8 mouse cellular contexts compared by ENCODE assay signal in genomic region chr10:128457676-128458075, GRCm38 (mm10). TPM values are rescaled to one million over a fixed set of nuclear protein-coding genes. Genes with fewer than 3 reads are reported as not detected.
DNase-seq lines count a peak whose midpoint lies in the region; ATAC-seq and TF ChIP-seq lines count a peak whose summit lies in the region.

No protein-coding gene starts in this region.

- ATAC-seq in erythroblast, adult 5-6 weeks (replicated peaks; ENCODE audit: low FRiP score, poor library complexity, severe bottlenecking) = no peak
- ATAC-seq in intestine, embryonic 15.5 days = no peak
- no peak for ATAC-seq in intestine, embryonic 16.5 days

- no peaks in the 10 kb centered on the region for H3K9me3 ChIP-seq in erythroblast, embryonic 14.5 days (ENCODE audit: control insufficient read depth, low read length)
- no peaks in the 10 kb centered on the region for H3K9me3 ChIP-seq in intestine, embryonic 15.5 days
- H3K9me3 ChIP-seq in intestine, embryonic 16.5 days (ENCODE audit: control insufficient read depth, low read length) = no peaks in the 10 kb centered on the region
- no peaks in the 10 kb centered on the region for H3K9me3 ChIP-seq in CH12.LX (replicated peaks; ENCODE audit: low read length)

- no peak overlapping the region for H3K27ac ChIP-seq in intestine, embryonic 15.5 days
- H3K27ac ChIP-seq in intestine, embryonic 16.5 days (ENCODE audit: low read length) = no peak overlapping the region
- no peak overlapping the region for H3K27ac ChIP-seq in CH12.LX (ENCODE audit: insufficient read depth, low read depth)

- dilution Hi-C loops in CH12.LX (cut with MboI; ENCODE audit: extremely low pct_ligation_motif_present, extremely low pct_unique_long_range_greater_than_20kb, low sequenced_read_pairs) = no loop called here

- no peak overlapping the region for H3K9ac ChIP-seq in intestine, embryonic 15.5 days
- H3K9ac ChIP-seq in intestine, embryonic 16.5 days (ENCODE audit: low read depth, low read length) = no peak overlapping the region
- no peak overlapping the region for H3K9ac ChIP-seq in CH12.LX (ENCODE audit: insufficient read depth, low read depth)

- 86% methylated on average over 6 of the region's 6 CpGs for WGBS in intestine, embryonic 15.5 days
- 85% methylated on average over 6 of the region's 6 CpGs for WGBS in intestine, embryonic 16.5 days

- TF ChIP-seq EP300 in CH12.LX (IDR thresholded peaks at IDR 0.05; ENCODE audit: low read length) = no peak

- no peak for DNase-seq in CH12.LX (ENCODE audit: extremely low read depth)
- peak; percentile 30 to 38 for DNase-seq in kidney, postnatal 36 days
- no peak for DNase-seq in ovary, postnatal 36 days (ENCODE audit: low spot score)
- DNase-seq in left cerebral cortex, adult 18-20 months (ENCODE audit: low spot score in 2 of 2) = no peak

- in situ Hi-C loops in CH12.LX (cut with MboI; ENCODE audit: low pct_ligation_motif_present, low pct_unique_long_range_greater_than_20kb, low sequenced_read_pairs) = no loop called here

- H3K4me1 ChIP-seq in erythroblast, embryonic 14.5 days (ENCODE audit: control insufficient read depth) = peaks cover 48% of the 10 kb centered on the region
- H3K4me1 ChIP-seq in intestine, embryonic 15.5 days (replicated peaks) = peaks cover 12% of the 10 kb centered on the region; the same call in 1 of the 2 replicates
- peaks cover 12% of the 10 kb centered on the region; the same call in 1 of the 2 replicates for H3K4me1 ChIP-seq in intestine, embryonic 16.5 days (ENCODE audit: control insufficient read depth, insufficient read depth, low read length)
- H3K4me1 ChIP-seq in CH12.LX (ENCODE audit: control insufficient read depth in 1 of 2, insufficient read depth in 2 of 2) = peaks cover 6 to 28% of the 10 kb centered on the region in 2 experiments

- H3K4me2 ChIP-seq in intestine, embryonic 15.5 days (replicated peaks) = 0 out of 2 replicates have a peak overlapping the region, but pooled peaks have one; percentile 57
- H3K4me2 ChIP-seq in intestine, embryonic 16.5 days (ENCODE audit: low read depth, low read length) = no peak overlapping the region
- 0 out of 2 replicates have a peak overlapping the region, but pooled peaks have one; percentile 13 for H3K4me2 ChIP-seq in CH12.LX (ENCODE audit: insufficient read depth, low read depth, poor library complexity, severe bottlenecking)

- H3K27me3 ChIP-seq in erythroblast, embryonic 14.5 days (ENCODE audit: control insufficient read depth) = no peaks in the 10 kb centered on the region
- H3K27me3 ChIP-seq in intestine, embryonic 15.5 days (replicated peaks) = no peaks in the 10 kb centered on the region
- no peaks in the 10 kb centered on the region for H3K27me3 ChIP-seq in intestine, embryonic 16.5 days (replicated peaks; ENCODE audit: control insufficient read depth, insufficient read depth, low read length)
- no peaks in the 10 kb centered on the region for H3K27me3 ChIP-seq in CH12.LX (replicated peaks)

- peaks cover 25% of the 10 kb centered on the region for H3K36me3 ChIP-seq in erythroblast, embryonic 14.5 days (ENCODE audit: control insufficient read depth)
- peaks cover 4% of the 10 kb centered on the region for H3K36me3 ChIP-seq in intestine, embryonic 15.5 days
- peaks cover 4% of the 10 kb centered on the region; the same call in 1 of the 2 replicates for H3K36me3 ChIP-seq in intestine, embryonic 16.5 days (ENCODE audit: control insufficient read depth, insufficient read depth, low read length)
- H3K36me3 ChIP-seq in CH12.LX (replicated peaks in 1 of 2; ENCODE audit: control insufficient read depth in 1 of 2, insufficient read depth in 1 of 2, low read length in 1 of 2) = peaks cover 6 to 19% of the 10 kb centered on the region in 2 experiments

- H3K4me3 ChIP-seq in erythroblast, embryonic 14.5 days (replicated peaks) = peak overlapping the region; percentile 89
- peak overlapping the region; percentile 91; the same call in 1 of the 2 replicates for H3K4me3 ChIP-seq in intestine, embryonic 15.5 days (replicated peaks)
- no peak overlapping the region for H3K4me3 ChIP-seq in intestine, embryonic 16.5 days (ENCODE audit: low read length)
- no peak overlapping the region for H3K4me3 ChIP-seq in CH12.LX (replicated peaks in 1 of 3; ENCODE audit: low read depth in 2 of 3, low read length in 2 of 3, poor library complexity in 1 of 3)

- TF ChIP-seq CTCF in CH12.LX (conservative IDR thresholded peaks at IDR 0.05 in 1 of 2, IDR thresholded peaks at IDR 0.05 in 1 of 2; ENCODE audit: low read depth in 2 of 2, low read length in 2 of 2) = no peak

- H3K79me2 ChIP-seq in CH12.LX (replicated peaks; ENCODE audit: control insufficient read depth, extremely low read depth, insufficient read depth, poor library complexity, severe bottlenecking) = peaks cover 16% of the 10 kb centered on the region

- no peak for TF ChIP-seq POLR2A in CH12.LX (IDR thresholded peaks at IDR 0.05; ENCODE audit: low read depth, low read length)

- TF ChIP-seq RAD21 in CH12.LX (IDR thresholded peaks at IDR 0.05; ENCODE audit: low read depth, low read length) = no peak

TF ChIP-seq in CH12.LX, 34 proteins besides CTCF, POLR2A, EP300 and RAD21:
- no peak for TF ChIP-seq NELFE (IDR thresholded peaks at IDR 0.05; ENCODE audit: low read depth, low read length)
- no peak for TF ChIP-seq ZMIZ1 (IDR thresholded peaks at IDR 0.05; ENCODE audit: low read depth, low read length)
- no peak for TF ChIP-seq CHD2 (IDR thresholded peaks at IDR 0.05; ENCODE audit: low read length)
- no peak for TF ChIP-seq JUN (IDR thresholded peaks at IDR 0.05; ENCODE audit: insufficient read depth, low read depth, low read length)
- no peak for TF ChIP-seq ZC3H11A (IDR thresholded peaks at IDR 0.05; ENCODE audit: low read depth, low read length)
- no peak for TF ChIP-seq UBTF (IDR thresholded peaks at IDR 0.05; ENCODE audit: low read depth, low read length)
- TF ChIP-seq USF1 (IDR thresholded peaks at IDR 0.05; ENCODE audit: low read depth, low read length) = no peak

RNA-seq across cellular contexts. Expression of gene Smarcc2, which starts 1.4 kb away (rescaled TPM):
- 19.2 and 19.5 TPM in 2 replicates for polyA plus RNA-seq in erythroblast, embryonic 14.5 days (2012)
- total RNA-seq in erythroblast, adult 5-6 weeks (2015; ENCODE audit: low replicate concordance) = 22.1 and 31.6 TPM in 2 replicates
- total RNA-seq in erythroblast, adult 5-6 weeks (2017; ENCODE audit: low replicate concordance) = 29.0 and 34.7 TPM in 2 replicates
- polyA plus RNA-seq in intestine, embryonic 15.5 days (2015; fragmentation: Nextera tagmentation; extraction: Ambion mirVana) = 62.5 TPM in 2 replicates
- polyA plus RNA-seq in intestine, embryonic 16.5 days (2015; fragmentation: Nextera tagmentation; extraction: Ambion mirVana) = 46.6 and 51.1 TPM in 2 replicates
- total RNA-seq in CH12.LX (2012; rRNA removed) (20.2 and 24.8 TPM in 2 replicates), CH12.LX (2014; rRNA removed) (6.1 and 7.5 TPM in 2 replicates)
- 39.8 and 42.6 TPM in 2 replicates for polyA plus RNA-seq in CH12.LX (2012; ENCODE audit: insufficient read length, low read depth)
- 100 to 1,000 TPM; 265 to 267 TPM for total RNA-seq in left cerebral cortex, adult 18-20 months (2021)

RNA-seq across cellular contexts. Expression of gene Myl6, which starts 36.3 kb away (rescaled TPM):
- polyA plus RNA-seq in erythroblast, embryonic 14.5 days (2012) = 36.6 and 41.6 TPM in 2 replicates
- total RNA-seq in erythroblast, adult 5-6 weeks (2015; ENCODE audit: low replicate concordance) = 410 and 475 TPM in 2 replicates
- total RNA-seq in erythroblast, adult 5-6 weeks (2017; ENCODE audit: low replicate concordance) = 558 TPM in 2 replicates
- polyA plus RNA-seq in intestine, embryonic 15.5 days (2015; fragmentation: Nextera tagmentation; extraction: Ambion mirVana) = 1,676 and 1,825 TPM in 2 replicates
- 1,841 and 1,876 TPM in 2 replicates for polyA plus RNA-seq in intestine, embryonic 16.5 days (2015; fragmentation: Nextera tagmentation; extraction: Ambion mirVana)
- 555 and 601 TPM in 2 replicates for total RNA-seq in CH12.LX (2012; rRNA removed)
- 560 and 610 TPM in 2 replicates for total RNA-seq in CH12.LX (2014; rRNA removed)
- 366 and 413 TPM in 2 replicates for polyA plus RNA-seq in CH12.LX (2012; ENCODE audit: insufficient read length, low read depth)
- total RNA-seq in left cerebral cortex, adult 18-20 months (2021) = 100 to 1,000 TPM; 576 to 616 TPM

RNA-seq across cellular contexts. Expression of gene Myl6b, which starts 40.8 kb away (rescaled TPM):
- 0.63 and 0.76 TPM in 2 replicates for polyA plus RNA-seq in erythroblast, embryonic 14.5 days (2012)
- total RNA-seq in erythroblast, adult 5-6 weeks (2015; ENCODE audit: low replicate concordance) = 5.4 TPM in 1 of 2 replicates, not detected in the other
- total RNA-seq in erythroblast, adult 5-6 weeks (2017; ENCODE audit: low replicate concordance) = 0.85 TPM in 1 of 2 replicates, not detected in the other
- 2.4 and 2.7 TPM in 2 replicates for polyA plus RNA-seq in intestine, embryonic 15.5 days (2015; fragmentation: Nextera tagmentation; extraction: Ambion mirVana)
- 2.8 TPM in 2 replicates for polyA plus RNA-seq in intestine, embryonic 16.5 days (2015; fragmentation: Nextera tagmentation; extraction: Ambion mirVana)
- 2.5 and 2.6 TPM in 2 replicates for total RNA-seq in CH12.LX (2012; rRNA removed)
- total RNA-seq in CH12.LX (2014; rRNA removed) = 0.39 and 1.1 TPM in 2 replicates
- 3.2 and 3.9 TPM in 2 replicates for polyA plus RNA-seq in CH12.LX (2012; ENCODE audit: insufficient read length, low read depth)
- 10 to 100 TPM; 31.5 to 34.9 TPM for total RNA-seq in left cerebral cortex, adult 18-20 months (2021)

RNA-seq across cellular contexts. Expression of gene Rnf41, which starts 46.2 kb away (rescaled TPM):
- 0.37 and 0.48 TPM in 2 replicates for polyA plus RNA-seq in erythroblast, embryonic 14.5 days (2012)
- 2.9 and 4.6 TPM in 2 replicates for total RNA-seq in erythroblast, adult 5-6 weeks (2015; ENCODE audit: low replicate concordance)
- total RNA-seq in erythroblast, adult 5-6 weeks (2017; ENCODE audit: low replicate concordance) = 2.9 and 3.3 TPM in 2 replicates
- 36.6 and 37.5 TPM in 2 replicates for polyA plus RNA-seq in intestine, embryonic 15.5 days (2015; fragmentation: Nextera tagmentation; extraction: Ambion mirVana)
- polyA plus RNA-seq in intestine, embryonic 16.5 days (2015; fragmentation: Nextera tagmentation; extraction: Ambion mirVana) = 43.2 and 43.3 TPM in 2 replicates
- total RNA-seq in CH12.LX (2012; rRNA removed) (19.9 and 20.1 TPM in 2 replicates), CH12.LX (2014; rRNA removed) (15.3 and 15.9 TPM in 2 replicates)
- 17.4 TPM in 2 replicates for polyA plus RNA-seq in CH12.LX (2012; ENCODE audit: insufficient read length, low read depth)
- total RNA-seq in left cerebral cortex, adult 18-20 months (2021) = 10 to 100 TPM; 78.9 to 81.5 TPM

RNA-seq across cellular contexts. Expression of gene Nabp2, which starts 46.4 kb away (rescaled TPM):
- polyA plus RNA-seq in erythroblast, embryonic 14.5 days (2012) = 32.3 and 34.1 TPM in 2 replicates
- total RNA-seq in erythroblast, adult 5-6 weeks (2015; ENCODE audit: low replicate concordance) = 11.1 and 20.1 TPM in 2 replicates
- 7.4 and 15.2 TPM in 2 replicates for total RNA-seq in erythroblast, adult 5-6 weeks (2017; ENCODE audit: low replicate concordance)
- 87.9 and 97.1 TPM in 2 replicates for polyA plus RNA-seq in intestine, embryonic 15.5 days (2015; fragmentation: Nextera tagmentation; extraction: Ambion mirVana)
- 104 TPM in 2 replicates for polyA plus RNA-seq in intestine, embryonic 16.5 days (2015; fragmentation: Nextera tagmentation; extraction: Ambion mirVana)
- 43.7 and 45.8 TPM in 2 replicates for total RNA-seq in CH12.LX (2012; rRNA removed)
- 40.3 and 46.9 TPM in 2 replicates for total RNA-seq in CH12.LX (2014; rRNA removed)
- 123 and 147 TPM in 2 replicates for polyA plus RNA-seq in CH12.LX (2012; ENCODE audit: insufficient read length, low read depth)
- 10 to 100 TPM; 81.2 to 85.5 TPM for total RNA-seq in left cerebral cortex, adult 18-20 months (2021)

Comparison
In these comparisons a context has a peak if more than half of its experiments do, and no peak if none do; other contexts are left out.
1. H3K4me3 ChIP-seq: peak in erythroblast, embryonic 14.5 days (single experiment) and intestine, embryonic 15.5 days (single experiment); none in intestine, embryonic 16.5 days (single experiment) and CH12.LX (0 of 3).
2. DNase-seq: peak in kidney, postnatal 36 days (2 of 2); none in CH12.LX (single experiment), ovary, postnatal 36 days (single experiment) and left cerebral cortex, adult 18-20 months (0 of 2).